Mouse (Mus musculus): ENCODE results near the gene Metap2.
"Not testable (repeated sequence)": the region's sequence is repeated elsewhere in the genome, so short reads cannot be mapped to it uniquely, and the experiment has no call there.

Metap2 gene

DNA sequence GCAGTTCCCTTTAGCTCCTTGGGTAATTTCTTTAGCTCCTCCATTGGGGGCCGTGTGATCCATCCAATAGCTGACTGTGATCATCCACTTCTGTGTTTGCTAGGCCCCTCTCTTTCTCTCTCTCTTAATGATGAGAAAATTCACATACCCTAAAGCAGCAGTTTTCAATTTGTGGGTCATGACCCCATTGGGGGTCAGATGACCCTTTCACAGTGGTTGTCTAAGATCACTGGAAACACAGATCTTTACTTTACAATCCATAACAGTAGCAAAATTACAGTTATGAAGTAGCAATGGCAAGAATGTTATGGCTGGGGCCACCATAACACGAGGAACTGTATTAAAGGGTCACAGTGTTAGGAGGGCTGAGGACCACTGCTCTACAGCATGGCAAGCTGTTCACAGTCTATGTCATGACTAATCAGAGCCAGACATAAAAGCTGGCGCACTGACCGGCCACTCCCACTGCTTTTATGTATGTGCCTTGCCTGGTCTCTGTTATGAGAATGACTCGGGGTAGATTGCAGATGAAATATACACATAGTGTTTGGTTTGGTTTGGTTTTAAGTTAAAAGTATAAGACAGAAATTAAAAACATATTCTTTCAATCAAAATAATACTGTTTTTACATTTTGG, 13.0 kb upstream of the Metap2 start:
- no peak for DNase-seq

DNA sequence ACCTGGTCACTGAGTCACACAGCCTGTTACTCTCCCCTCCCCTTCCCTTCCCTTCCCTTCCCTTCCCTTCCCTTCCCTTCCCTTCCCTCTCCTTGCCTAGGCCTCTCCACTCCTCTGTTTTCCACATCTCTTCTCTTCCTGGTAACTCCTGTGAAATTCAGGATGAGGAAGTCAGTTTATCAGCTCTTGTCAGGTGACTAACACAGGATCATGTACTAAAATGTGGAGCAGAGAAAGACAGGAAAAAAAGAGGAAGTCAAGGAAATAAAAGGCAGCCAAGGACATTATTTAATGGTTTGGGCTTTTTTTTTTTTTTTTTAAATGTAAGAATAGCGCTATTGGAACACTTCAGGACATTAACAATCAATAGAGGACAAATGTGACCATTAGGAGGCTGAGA, 12.1 kb upstream of the Metap2 start:
- no peak for DNase-seq

DNA sequence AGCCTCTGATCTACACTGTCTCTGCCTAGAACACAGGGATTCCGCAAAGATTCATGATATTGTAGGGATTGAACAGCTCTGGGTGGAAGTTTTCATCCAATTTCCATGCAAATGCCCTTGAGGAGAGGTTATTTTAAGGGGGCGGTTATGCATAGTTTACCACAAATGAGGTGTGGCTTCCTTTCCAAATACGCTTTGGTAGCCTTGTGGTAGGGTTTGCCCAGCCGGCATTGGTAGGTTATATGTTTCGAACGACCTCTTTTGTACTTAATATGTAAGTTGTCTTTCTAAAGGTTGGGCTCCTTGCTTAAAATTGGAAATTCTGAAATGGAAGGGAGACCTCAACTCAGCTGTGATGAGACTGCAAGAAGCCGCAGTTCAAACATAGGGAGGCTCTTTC, 11.6 kb upstream of the Metap2 start:
- DNase-seq: no peak

DNA sequence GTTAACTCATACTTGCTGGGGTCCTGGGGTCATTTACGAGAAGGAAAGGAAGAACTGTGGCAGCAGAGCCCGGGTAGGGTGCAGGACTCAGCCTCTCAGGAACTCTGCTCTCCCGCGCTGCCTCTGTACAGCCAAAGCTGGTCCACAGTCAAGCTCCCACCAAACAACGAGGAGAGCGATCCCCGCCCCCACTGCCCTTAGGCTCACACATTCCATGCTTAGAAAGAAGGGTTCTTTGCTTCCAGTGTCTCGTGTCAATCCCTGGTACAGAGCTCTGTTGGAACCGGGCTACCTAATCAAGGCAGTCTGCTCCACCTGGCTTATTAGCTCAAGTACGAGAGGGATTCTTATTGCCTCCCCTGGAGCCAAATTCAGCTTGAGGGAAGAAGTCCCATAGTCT, 10.5 kb upstream of the Metap2 start:
- no peak for DNase-seq

DNA sequence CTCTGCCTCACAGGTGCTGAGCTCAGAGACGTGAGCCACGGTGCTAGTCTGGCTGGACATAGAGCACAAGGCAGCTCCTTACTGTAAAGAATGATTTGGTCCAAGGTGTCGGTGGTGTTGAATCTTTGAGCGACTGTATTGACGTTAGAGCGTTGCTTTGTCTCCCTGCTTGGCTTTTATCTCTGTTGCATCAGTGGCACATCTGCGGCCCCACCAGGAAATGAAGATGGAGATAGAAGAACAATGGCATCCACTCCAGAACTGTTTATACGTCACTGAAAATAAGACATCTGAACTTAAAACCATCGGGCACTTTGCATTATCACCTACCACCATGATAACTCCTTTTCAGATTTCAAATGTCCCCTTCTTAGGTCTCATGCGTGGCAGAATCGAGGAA, 3.0 kb upstream of the Metap2 start:
- no peak for DNase-seq

DNA sequence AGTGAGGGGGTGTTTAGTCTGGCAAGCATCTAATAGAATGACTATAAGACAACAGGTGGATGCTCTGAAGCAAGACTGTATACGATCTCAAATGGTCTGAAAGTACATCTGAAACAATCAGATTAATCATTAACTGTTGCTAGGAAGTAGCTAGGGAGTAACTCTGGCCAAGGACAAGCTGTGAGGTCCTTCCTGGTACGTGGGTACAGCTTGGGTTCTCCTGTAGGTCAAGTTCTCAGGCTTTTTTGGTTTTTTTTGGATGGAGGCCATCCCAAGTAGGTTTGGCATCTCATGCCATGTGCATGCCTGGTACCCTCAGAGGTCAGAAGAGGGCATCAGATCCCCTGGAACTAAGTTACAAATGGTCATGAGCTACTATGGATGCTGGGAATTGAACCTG, 2.4 kb upstream of the Metap2 start:
- no peak for DNase-seq

DNA sequence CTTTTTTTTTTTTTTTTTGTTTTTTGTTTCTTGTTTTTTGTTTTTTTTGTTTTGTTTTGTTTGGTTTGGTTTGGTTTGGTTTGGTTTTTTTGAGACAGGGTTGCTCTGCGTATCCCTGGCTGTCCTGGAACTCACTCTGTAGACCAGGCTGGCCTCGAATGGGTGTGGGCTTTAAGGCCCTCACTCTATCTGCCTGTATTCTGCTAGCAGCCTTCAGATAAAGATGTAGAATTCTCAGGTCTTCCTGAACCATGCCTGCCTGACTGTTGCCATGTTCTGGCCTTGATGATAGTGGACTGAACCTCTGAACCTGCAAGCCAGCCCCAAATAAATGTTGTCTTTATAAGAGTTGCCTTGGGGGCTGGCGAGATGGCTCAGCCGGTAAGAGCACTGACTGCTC, 4.3 kb downstream of the Metap2 start:
- DNase-seq: no peak

DNA sequence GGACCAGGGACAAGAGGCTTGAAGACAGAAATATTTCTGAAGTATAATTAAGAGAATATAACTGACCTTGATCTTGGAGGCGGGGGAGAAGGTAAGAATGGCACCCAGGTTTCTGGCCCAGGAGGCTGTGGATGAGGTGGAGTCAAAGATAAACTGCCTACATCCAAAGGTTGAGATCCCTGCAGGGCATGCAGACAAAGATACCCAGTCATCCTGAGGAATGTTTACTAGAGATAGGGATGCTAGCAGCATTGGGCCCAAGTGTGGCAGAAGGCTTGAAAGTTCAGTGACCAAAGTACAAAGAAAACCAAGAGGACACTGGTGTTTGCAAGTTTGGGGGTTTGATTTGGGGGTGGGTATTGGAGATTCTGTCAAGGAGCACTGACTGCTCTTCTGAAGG, 5.9 kb downstream of the Metap2 start:
- no peak for DNase-seq

DNA sequence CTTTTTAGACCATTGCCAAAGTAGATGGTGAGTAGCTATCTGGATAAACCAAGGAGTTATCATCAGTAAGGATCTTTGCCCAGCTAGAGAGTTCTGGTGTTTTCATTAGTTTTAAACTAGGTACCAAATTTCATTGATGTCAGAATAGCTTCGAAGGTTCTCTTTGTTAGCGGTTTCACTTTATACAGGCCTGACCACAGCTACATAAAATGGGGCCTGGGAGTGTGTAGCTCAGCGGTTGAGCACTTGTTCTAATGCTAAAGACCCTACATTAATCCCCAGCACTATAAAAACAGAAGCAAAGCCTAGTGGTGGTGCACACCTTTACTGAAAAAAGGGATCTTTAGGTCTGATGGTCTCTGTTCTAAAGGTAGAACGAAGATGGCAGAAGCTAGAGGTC, 6.3 kb downstream of the Metap2 start:
- no peak for DNase-seq

DNA sequence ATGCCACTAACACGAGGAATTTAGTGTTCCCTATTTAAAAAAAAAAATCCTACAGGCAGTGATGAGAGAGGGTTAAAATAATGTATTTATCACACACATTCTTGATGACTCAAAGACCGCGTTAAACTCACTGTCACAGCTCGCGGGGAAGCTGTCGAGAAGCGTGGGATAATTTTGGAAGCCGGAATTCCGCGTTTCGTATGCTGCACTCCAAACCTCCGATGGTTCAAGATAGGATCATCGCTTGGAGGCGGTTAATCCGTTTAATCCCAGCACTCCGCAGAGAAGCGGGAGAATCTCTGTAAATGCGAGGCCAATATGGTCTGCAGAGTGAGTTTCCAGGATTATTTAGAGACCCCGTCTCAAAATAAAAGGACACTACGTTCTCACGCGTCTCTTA, 6.9 kb downstream of the Metap2 start:
- peak; percentile 30 for DNase-seq

DNA sequence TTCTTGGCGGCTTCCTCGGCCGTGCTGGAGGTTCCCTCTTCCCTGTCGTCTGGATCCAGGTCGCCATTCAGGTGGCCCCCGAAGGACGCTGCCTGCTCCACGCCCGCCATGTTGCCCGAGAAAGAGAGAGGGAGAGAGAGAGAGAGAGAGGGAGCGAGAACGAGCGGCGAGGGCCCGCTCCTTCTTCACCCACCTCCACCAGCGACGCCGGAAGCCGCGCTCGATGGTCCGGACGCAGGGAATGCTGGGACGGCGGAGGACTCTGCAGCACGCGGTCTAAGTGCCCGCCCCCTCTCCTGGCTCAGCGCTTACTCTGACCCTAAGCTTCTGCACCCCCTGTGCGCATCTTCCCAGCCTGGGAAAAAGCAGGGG, 7.3 kb downstream of the Metap2 start:
- peak; percentile 87 for DNase-seq

DNA sequence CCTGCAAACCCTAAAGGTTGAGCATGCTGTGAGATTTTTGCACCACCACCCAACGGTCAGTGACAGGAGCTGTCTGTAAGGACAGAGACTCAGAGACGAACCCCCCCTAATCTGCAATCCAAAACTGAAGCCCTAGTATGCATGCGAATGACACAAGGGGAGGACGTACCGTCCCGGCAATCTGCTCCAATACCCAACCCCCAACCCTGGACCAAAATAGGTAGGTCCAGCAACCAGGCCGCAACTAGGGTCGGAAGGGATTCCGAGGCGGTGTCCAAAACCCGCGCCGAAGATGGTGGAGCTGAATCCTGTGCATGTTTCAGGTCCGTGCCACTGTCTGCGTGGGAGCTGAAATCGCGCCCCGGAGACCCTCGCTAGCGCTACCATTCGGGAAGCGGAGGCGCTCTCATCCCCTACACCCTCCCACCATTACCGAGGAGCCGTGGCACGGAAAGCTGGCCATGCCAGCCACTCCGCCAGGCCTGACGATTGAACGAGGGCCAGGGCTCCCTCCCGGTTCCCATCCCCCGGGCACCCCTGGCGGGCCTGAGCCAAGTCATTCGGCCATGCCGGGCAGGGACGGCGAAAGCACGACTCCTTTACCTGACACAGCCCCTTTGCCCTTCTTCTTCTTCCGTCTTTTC, 7.8 kb downstream of the Metap2 start:
- DNase-seq: peak; percentile 39

DNA sequence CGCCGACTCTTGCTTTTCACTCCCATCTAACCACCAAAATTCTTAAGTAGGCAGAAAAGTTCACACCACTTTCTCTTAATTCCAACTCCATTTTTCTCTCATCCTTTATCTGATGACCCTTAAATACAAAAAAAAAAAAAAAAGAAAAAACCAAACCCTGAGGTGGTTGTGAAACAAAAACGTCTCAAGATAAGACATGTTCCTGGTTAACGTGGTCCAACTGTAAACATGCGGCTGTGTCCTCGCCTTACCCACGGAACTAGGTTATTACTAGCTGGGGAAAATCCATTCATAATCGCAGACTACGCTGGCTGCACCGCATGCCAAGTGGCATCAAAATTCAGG, 8.3 kb downstream of the Metap2 start:
- no peak for DNase-seq

DNA sequence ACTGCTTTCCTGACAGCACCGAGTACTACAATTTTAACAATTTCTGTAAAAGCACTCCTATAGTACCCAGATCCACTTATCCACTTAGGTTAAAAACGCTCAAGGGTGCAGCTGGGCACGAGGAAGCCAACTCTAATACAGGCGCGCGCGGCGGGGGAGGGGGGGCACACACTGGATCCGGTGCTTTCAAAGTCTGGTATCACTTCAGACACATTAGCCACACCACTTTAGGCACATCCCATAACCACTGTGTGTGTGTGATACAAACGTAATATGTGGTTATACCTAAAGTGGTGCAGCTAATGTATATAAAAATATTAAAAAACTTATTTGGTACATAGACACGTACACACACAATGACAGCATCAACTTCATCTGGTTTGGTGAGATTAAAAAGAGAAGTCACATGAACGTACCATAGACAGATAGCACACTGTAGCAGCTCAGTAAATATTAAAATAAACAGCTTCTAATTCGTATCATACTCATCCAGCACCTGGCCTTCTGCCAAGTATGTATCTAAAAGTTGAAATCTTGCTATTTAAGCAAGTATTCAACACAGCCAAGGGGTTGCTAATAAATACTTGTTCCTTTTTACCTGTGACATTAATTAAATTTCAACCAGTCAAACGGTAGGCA, 10.9 kb downstream of the Metap2 start:
- DNase-seq: no peak

DNA sequence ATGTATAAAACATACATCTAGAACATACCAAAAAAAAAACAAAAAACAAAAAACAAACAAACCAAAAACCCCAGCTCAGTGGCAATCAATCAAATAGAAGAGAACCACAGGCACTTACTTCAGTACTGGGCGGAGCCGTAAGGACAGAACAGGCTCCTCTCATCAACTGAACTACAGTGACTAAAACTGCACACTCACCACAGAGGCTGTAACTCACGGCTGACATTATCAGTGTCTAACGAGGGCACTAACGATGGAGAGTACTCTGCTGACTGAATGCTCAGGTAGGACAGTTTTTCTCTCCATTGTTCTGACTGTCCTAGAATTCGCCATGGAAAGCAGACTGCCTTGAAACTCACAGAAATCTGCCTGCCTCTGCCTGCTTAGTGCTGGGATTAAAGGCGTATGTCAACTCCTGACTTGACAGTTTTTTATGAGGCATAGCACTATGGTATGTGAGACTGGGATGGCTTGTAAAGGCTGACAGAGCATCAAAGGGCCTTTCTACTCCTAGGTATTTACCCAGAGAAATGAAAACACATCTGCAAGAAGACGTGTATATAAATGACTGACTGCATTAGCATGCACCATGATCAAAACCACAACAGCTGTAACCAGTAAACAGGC, 14.0 kb downstream of the Metap2 start:
- DNase-seq: no peak

DNA sequence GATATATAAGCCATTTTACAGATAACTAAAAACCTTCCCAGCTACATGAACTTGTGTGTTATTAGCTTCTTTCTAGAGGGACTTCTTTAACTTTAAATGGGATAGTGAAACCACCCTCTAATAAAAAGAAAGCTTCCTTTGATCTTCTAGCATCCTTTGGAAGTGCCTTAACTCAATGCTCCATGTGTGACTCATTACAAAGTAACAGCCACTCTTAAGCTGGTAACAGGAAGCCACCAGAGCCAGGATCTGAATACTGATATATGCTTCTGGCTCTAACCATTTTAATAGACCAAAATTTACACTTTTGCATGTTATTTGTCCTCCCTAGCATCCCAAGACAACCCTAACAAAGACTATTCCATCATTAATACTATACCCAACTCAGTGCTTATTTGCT, 15.0 kb downstream of the Metap2 start:
- DNase-seq: no peak

DNA sequence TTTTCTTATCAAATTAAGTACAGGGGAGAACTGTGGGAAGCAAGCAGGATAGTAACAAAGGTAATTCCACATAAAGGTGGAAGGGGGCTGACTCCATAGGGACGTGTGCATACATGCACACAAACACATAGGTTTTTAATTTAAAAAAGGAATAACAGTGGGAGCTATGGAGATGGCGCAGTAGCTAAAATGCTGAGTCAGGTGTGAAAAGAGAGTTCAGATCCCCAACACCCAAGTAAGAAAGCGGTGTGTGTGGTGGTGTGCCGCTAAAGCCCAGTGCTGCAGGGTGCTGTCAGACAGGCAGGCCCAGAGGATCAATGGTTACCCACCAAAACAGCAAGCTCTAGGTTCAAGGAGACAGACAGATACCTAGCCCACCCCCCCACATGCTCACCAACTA, 18.2 kb downstream of the Metap2 start:
- no peak for DNase-seq

DNA sequence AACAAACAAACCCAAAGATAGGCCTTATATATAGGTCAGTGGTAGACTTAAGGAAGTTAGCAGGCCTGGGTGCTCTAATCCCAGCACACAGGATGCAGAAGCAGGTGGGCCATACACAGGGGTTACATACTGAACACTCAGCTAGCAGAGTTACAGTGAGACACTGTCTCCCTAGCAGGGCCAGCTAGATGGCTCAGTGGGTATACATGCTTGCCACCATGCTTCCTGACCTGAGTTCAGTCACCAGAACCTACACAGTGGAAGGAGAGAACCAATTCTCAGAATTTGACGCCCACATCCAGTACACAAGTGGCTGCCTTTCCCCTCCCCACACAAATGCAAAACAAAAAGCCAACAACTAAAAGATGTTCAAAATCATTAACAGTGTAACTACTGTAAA, 20.1 kb downstream of the Metap2 start:
- DNase-seq: no peak

DNA sequence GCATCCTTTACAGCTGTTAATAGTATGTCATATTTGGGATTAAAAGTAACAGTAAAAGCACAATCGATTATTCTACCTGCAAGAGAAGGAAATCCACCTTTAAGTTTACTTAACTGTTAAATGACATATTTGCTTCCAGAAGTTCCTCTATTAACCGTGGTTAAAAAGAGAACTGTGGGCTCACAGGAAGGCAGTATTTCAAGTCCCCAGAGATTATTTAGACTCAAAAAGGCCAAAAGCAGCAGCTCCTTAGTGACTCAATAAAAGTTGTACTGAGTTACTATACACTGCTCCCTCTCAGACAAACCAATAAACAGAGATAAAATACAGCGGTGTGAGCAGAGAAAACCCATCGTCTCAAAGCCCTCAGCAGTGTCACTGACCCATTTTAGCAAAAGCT, 28.0 kb downstream of the Metap2 start:
- DNase-seq: no peak

DNA sequence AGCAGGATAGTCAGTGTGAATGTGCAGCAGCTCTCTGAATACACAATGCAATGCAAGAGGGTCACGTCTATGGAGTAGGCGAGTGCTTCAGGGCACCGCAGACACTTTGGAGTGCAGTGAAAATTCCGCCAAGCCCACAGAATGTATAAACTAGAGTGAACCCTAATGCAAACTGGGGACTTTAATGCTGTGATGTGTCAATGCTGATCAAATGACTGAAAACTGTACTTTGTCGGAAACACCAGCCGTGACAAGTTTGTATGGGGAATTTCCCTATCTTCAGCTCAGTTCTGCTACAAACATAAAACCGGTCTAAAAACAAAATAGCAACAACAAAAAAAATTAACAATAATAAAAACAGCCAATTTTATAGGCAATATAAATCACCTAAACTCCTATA, 28.5 kb downstream of the Metap2 start:
- DNase-seq: no peak

DNA sequence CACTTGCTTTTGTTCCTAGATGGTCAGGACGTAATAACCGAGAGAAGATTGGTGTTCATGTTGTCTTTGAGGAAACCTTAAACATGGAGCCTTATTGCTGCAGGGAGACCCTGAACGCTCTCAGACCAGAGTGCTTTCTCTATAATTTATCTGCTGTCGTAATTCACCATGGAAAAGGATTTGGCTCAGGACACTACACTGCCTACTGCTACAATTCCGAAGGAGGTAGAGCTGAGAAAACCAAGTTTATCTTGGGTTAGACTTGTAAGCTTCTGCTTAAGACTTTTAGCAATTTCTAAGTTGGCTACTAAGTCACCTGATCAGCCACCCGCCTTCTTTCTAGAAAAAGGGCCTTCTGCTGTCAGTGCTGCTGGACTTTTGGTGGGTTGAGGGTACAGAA, 40.8 kb downstream of the Metap2 start:
- DNase-seq: no peak

DNA sequence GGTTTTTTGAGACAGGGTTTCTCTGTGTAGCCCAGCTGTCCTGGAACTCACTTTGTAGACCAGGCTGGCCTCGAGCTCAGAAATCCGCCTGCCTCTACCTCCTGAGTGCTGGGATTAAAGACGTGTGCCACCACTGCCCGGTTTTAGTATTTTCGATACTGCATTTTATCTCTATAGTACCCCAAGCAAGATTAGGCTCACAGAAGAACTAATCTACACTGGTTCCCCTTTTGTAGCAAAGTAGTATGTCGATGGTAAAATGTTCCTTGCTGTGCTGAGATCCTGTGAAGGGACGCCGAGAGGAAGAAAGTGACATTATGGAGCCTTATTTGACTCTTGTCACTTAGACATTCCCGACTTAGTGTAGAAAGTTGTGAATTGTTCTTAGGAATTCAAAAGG, 41.8 kb downstream of the Metap2 start:
- DNase-seq: no peak

DNA sequence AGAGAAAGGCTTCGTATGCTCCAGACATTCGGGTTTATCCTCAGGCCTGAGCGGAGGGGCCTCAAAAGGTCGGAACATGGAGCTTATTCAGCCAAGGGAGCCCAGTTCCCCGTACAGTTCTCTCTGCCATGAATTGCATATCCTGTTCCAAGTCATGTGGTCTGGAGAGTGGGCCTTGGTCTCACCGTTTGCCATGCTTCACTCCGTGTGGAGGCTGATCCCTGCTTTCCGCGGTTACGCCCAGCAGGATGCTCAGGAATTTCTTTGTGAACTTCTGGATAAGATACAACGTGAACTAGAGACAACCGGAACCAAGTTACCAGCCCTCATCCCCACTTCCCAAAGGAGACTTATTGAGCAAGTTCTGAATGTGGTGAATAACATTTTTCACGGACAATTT, 50.2 kb downstream of the Metap2 start:
- no peak for DNase-seq

DNA sequence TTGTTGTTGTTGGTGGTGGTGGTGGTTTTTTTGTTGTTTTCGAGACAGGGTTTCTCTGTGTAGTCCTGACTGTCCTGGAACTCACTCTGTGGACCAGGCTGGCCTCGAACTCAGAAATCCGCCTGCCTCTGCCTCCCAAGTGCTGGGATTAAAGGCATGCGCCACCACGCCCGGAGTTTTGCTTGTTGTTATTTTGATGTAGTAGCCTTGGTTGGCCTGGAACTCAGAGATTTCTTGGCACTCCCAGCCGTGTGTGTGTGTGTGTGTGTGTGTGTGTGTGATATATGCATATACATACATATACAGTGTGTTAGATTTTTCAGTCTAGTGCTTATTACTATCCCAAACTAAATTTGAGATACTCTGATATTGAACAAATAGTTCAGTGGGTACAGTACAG, 61.8 kb downstream of the Metap2 start:
- not testable (repeated sequence) for DNase-seq

DNA sequence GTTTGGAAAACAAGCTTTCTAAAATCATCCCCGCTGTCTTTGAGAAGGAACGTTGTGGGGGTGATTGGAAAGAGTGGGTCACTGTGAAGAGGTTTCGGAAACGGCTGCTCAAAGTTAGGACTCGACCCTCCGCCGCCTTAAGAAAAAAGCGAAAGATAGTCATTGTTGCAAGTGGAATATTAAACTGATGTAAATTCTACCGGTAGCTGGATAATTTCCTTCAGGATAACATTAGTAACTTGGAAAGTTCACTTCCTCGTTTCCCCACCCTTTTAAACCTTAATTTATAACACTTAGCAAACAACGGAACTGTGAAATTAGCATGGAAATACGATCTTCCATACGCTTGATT, 62.5 kb downstream of the Metap2 start:
- no peak for DNase-seq

Measured in right cerebral cortex, postnatal 14 days (tissue).